Mouse (Mus musculus): Measurements from ENCODE around the gene Slc2a3. TPM values are rescaled to one million over a fixed set of nuclear protein-coding genes. Genes with fewer than 3 reads are reported as not detected.

Gene Slc2a3
- polyA plus RNA-seq, 1 experiment from 2014 or later: 15.9 TPM

- Histone ChIP-seq H3K4me2 (replicated peaks) (peak overlapping the region; percentile 88), H3K9me3 (no peaks in the 10 kb centered on the region), H3K36me3 (no peaks in the 10 kb centered on the region), H3K27me3 (peaks cover 8% of the 10 kb centered on the region; the same call in 1 of the 2 replicates), H3K4me3 (replicated peaks) (peak overlapping the region; percentile 93), H3K4me1 (replicated peaks) (peaks cover 38% of the 10 kb centered on the region), H3K9ac (replicated peaks) (peak overlapping the region; percentile 95), H3K27ac (no peak overlapping the region)
- 19% methylated on average over 15 of the region's 15 CpGs for WGBS
- ATAC-seq: no peak; the same call in none of the 2 replicates
Measured at GRCm38 (mm10) chr6:122820799-122821650, 19.6 kb upstream of the Slc2a3 start.

- peaks cover 8% of the 10 kb centered on the region; the same call in 1 of the 2 replicates for H3K27me3 ChIP-seq
- no peaks in the 10 kb centered on the region for H3K36me3 ChIP-seq
- peaks cover 32% of the 10 kb centered on the region for H3K4me1 ChIP-seq (replicated peaks)
- peak overlapping the region; percentile 88 for H3K4me2 ChIP-seq (replicated peaks)
- H3K9ac ChIP-seq (replicated peaks): peak overlapping the region; percentile 95
- H3K4me3 ChIP-seq (replicated peaks): peak overlapping the region; percentile 93
- peak; percentile 79 for ATAC-seq
- H3K27ac ChIP-seq: peak overlapping the region; percentile 64; the same call in 1 of the 2 replicates
- H3K9me3 ChIP-seq: no peaks in the 10 kb centered on the region
- WGBS: under 1% methylated on average over 37 of the region's 38 CpGs
Measured at GRCm38 (mm10) chr6:122820071-122820798, 18.8 kb upstream of the Slc2a3 start.

GRCm38 (mm10) chr6:122819306-122820070 lies 18.0 kb upstream of the Slc2a3 start, which contains the start of gene Foxj2:
TSS of gene Foxj2 (plus strand) at chr6:122819914.
- Histone ChIP-seq H3K4me2 (replicated peaks) (peak within 1 kb of the TSS; percentile 88), H3K4me3 (replicated peaks) (peak within 1 kb of the TSS; percentile 93), H3K27me3 (peaks cover 8% of the 10 kb centered on the region; the same call in 1 of the 2 replicates), H3K9ac (replicated peaks) (peak within 1 kb of the TSS; percentile 95), H3K9me3 (no peaks in the 10 kb centered on the region), H3K36me3 (no peaks in the 10 kb centered on the region), H3K27ac (peak within 1 kb of the TSS; percentile 64; the same call in 1 of the 2 replicates), H3K4me1 (replicated peaks) (peaks cover 32% of the 10 kb centered on the region)
- 2% methylated on average over 40 of the region's 61 CpGs for WGBS
- peak; percentile 85 for ATAC-seq

- H3K9ac ChIP-seq (replicated peaks): no peak overlapping the region
- WGBS: 90% methylated on average over 4 of the region's 4 CpGs
- no peak overlapping the region for H3K27ac ChIP-seq
- H3K4me3 ChIP-seq (replicated peaks): no peak overlapping the region
- no peaks in the 10 kb centered on the region for H3K36me3 ChIP-seq
- H3K4me1 ChIP-seq (replicated peaks): peaks cover 10% of the 10 kb centered on the region
- ATAC-seq: no peak
- no peaks in the 10 kb centered on the region for H3K9me3 ChIP-seq
- H3K27me3 ChIP-seq: peaks cover 8% of the 10 kb centered on the region; the same call in 1 of the 2 replicates
- H3K4me2 ChIP-seq (replicated peaks): no peak overlapping the region
Measured at GRCm38 (mm10) chr6:122813640-122814039, 12.2 kb upstream of the Slc2a3 start.

- Histone ChIP-seq H3K4me2 (replicated peaks) (no peak overlapping the region), H3K4me3 (replicated peaks) (no peak overlapping the region), H3K27ac (no peak overlapping the region), H3K9ac (replicated peaks) (no peak overlapping the region), H3K4me1 (replicated peaks) (peaks cover 10% of the 10 kb centered on the region), H3K36me3 (no peaks in the 10 kb centered on the region), H3K27me3 (peaks cover 8% of the 10 kb centered on the region; the same call in 1 of the 2 replicates), H3K9me3 (no peaks in the 10 kb centered on the region)
- no peak for ATAC-seq
- WGBS: 93% methylated on average over 4 of the region's 4 CpGs
Measured at GRCm38 (mm10) chr6:122812716-122813115, 11.3 kb upstream of the Slc2a3 start.

DNA sequence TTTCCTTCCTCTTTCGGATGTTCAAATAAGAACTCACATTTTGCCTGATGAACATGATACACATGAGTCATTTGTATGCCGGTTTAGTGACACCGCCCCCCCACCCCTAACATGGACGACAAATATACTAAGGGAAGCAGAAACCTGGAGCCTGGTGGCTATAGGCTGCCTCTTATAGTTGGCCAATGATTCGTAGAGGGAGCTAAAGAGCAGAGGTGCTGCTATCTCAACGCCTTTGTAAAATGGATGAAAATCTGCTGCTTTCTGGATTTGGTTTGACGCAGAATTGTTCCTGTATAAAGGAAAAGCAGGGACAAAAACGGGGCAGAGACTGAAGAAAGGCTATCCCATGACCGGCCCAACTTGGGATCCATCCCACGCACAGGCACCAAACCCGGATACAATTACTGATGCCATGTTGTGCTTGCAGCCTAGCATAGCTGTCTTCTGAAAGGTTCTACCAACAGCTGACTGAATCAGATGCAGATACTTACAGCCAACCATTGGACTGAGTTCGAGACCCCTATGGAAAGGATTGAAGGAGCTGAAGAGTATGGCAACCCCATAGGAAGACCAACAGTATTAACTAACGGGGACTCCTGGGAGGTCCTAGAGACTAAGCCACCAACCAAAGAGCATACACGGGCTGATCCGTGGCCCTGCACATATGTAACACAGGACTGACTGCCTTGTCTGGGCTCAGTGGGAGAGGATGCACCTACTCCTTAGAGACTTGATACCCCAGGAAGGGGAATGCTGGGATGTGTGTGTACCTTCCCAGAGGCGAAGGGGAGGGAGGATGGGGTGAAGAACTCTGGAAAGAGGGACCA lies 10.5 kb upstream of the Slc2a3 start:
- 28% methylated on average over 16 of the region's 16 CpGs for WGBS
- peak; percentile 21 for ATAC-seq
- Histone ChIP-seq H3K27me3 (peaks cover 11% of the 10 kb centered on the region; the same call in 1 of the 2 replicates), H3K4me1 (replicated peaks) (peaks cover 10% of the 10 kb centered on the region), H3K4me2 (replicated peaks) (peak overlapping the region; percentile 53), H3K4me3 (replicated peaks) (peak overlapping the region; percentile 70), H3K27ac (peak overlapping the region; percentile 97), H3K9me3 (no peaks in the 10 kb centered on the region), H3K36me3 (no peaks in the 10 kb centered on the region), H3K9ac (replicated peaks) (peak overlapping the region; percentile 44)

DNA sequence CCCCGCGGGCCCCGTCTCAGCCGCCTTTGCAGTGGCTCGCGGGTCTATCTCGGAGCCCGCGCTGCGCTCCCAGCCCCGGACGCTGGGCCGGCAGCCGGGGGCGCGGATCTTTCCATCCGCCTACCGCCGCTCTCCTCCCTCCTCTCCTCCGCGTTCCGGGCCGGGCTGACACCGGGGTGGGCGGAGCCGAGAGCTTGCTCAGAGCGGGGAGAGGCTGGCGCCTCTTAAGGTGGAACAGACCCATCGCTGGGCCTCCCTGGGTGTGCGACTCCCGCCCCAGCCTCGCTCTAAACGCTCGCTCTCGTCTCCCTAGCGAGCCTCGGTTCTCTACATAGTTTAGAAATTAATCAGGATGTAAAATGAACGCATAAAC lies 9.8 kb upstream of the Slc2a3 start:
- WGBS: 1% methylated on average over 34 of the region's 38 CpGs
- Histone ChIP-seq H3K9me3 (no peaks in the 10 kb centered on the region), H3K27ac (peak overlapping the region; percentile 97), H3K4me3 (replicated peaks) (peak overlapping the region; percentile 70), H3K27me3 (peaks cover 11% of the 10 kb centered on the region; the same call in 1 of the 2 replicates), H3K36me3 (no peaks in the 10 kb centered on the region), H3K9ac (replicated peaks) (peak overlapping the region; percentile 70), H3K4me2 (replicated peaks) (peak overlapping the region; percentile 53), H3K4me1 (replicated peaks) (peaks cover 10% of the 10 kb centered on the region)
- ATAC-seq: peak; percentile 94

- Histone ChIP-seq H3K9me3 (no peaks in the 10 kb centered on the region), H3K36me3 (no peaks in the 10 kb centered on the region), H3K4me2 (replicated peaks) (peak overlapping the region; percentile 53), H3K9ac (replicated peaks) (peak overlapping the region; percentile 70), H3K4me1 (replicated peaks) (peaks cover 10% of the 10 kb centered on the region), H3K27ac (peak overlapping the region; percentile 97), H3K4me3 (replicated peaks) (peak overlapping the region; percentile 70), H3K27me3 (peaks cover 11% of the 10 kb centered on the region; the same call in 1 of the 2 replicates)
- under 1% methylated on average over 30 of the region's 30 CpGs for WGBS
- ATAC-seq: peak; percentile 100
Measured at GRCm38 (mm10) chr6:122810615-122811279, 9.3 kb upstream of the Slc2a3 start.

GRCm38 (mm10) chr6:122810022-122810614 lies 8.7 kb upstream of the Slc2a3 start:
- 2% methylated on average over 11 of the region's 11 CpGs for WGBS
- Histone ChIP-seq H3K27ac (peak overlapping the region; percentile 97), H3K9me3 (no peaks in the 10 kb centered on the region), H3K4me3 (replicated peaks) (peak overlapping the region; percentile 70), H3K4me2 (replicated peaks) (peak overlapping the region; percentile 53), H3K4me1 (replicated peaks) (peaks cover 10% of the 10 kb centered on the region), H3K36me3 (no peaks in the 10 kb centered on the region), H3K9ac (replicated peaks) (peak overlapping the region; percentile 59), H3K27me3 (peaks cover 11% of the 10 kb centered on the region; the same call in 1 of the 2 replicates)
- no peak for ATAC-seq

DNA sequence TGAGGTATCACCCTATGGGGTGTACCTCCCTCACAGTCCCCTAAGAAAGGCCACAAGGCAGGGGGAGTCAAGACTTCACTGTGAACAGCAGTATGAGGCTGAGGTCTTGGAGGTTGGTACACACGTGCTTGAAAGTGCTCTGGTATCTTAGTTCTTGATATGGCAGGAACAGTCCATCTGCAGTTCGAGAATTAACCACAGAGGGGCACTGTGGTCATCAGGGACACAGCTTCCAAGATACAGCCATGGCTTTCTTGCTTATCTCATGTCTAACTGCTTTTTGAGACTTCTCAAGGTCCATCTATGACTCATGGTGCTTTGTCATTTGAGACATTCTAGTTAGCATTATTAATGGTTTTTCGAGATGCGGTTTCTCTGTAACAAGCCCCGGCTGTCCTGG lies 3.0 kb upstream of the Slc2a3 start:
- WGBS: 25% methylated on average over 5 of the region's 5 CpGs
- H3K4me1 ChIP-seq (replicated peaks): peaks cover 15% of the 10 kb centered on the region; the same call in 1 of the 2 replicates
- no peak overlapping the region for H3K4me2 ChIP-seq (replicated peaks)
- H3K27me3 ChIP-seq: peaks cover 42% of the 10 kb centered on the region
- no peak for ATAC-seq
- no peaks in the 10 kb centered on the region for H3K36me3 ChIP-seq
- H3K27ac ChIP-seq: no peak overlapping the region
- H3K4me3 ChIP-seq (replicated peaks): no peak overlapping the region
- H3K9ac ChIP-seq (replicated peaks): no peak overlapping the region
- no peaks in the 10 kb centered on the region for H3K9me3 ChIP-seq

Measured in midbrain, embryonic 13.5 days (tissue).